Mouse (Mus musculus): ENCODE results near the gene Fubp1. TPM values are rescaled to one million over a fixed set of nuclear protein-coding genes. Genes with fewer than 3 reads are reported as not detected.
A peak's percentile ranks its signal among the peaks of the same experiment; 100 is the strongest.
"Not testable (repeated sequence)": the region's sequence is repeated elsewhere in the genome, so short reads cannot be mapped to it uniquely, and the experiment has no call there.

Gene Fubp1
- polyA plus RNA-seq, 1 experiment from 2014 or later: 416 TPM

DNA sequence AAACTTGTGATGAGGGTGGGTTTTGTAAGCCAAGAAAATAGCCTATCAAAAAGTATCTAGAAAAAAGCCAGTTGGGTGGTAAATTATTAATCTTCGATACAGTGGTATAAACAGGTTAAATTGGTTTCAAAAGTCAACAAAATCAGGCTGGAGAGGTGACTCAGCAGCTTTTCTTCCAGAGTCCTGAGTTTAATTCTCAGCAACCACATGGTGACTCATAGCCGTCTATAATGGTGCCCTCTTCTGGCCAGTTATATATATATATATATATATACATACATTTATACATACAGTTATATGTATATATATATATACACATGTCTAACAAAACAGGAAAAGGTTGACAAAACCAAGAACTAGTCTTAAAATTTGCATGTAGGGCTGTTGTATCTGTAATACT, 28.6 kb downstream of the Fubp1 start:
- Histone ChIP-seq H3K27ac (no peak overlapping the region), H3K4me2 (no peak overlapping the region), H3K4me1 (replicated peaks) (no peaks in the 10 kb centered on the region), H3K4me3 (replicated peaks) (no peak overlapping the region), H3K36me3 (peaks cover 50% of the 10 kb centered on the region), H3K27me3 (no peaks in the 10 kb centered on the region), H3K9ac (replicated peaks) (no peak overlapping the region), H3K9me3 (no peaks in the 10 kb centered on the region)
- WGBS: 69% methylated on average over 2 of the region's 2 CpGs
- no peak for ATAC-seq (ENCODE audit: insufficient number of reproducible peaks, insufficient read depth, low FRiP score, low TSS enrichment, low read depth)

DNA sequence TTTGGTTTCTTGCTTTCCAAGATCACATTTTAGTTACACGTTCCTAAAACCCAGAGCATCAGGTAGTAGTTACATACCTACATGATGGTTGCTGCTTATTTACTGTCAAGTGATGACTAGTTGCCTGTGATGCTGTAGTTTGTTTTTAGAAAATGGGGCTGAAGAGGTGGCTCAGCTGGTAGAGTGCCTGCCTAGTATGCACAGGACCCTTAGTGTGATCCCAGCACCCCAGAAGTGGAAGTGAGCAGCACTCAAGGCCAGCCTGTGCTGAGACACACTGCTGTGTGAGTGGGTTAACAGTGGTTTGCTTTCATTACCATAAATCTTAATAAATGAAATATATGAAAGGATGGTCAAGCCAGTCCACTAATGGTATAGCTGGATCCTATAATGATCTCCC, 29.4 kb downstream of the Fubp1 start:
- Histone ChIP-seq H3K4me3 (replicated peaks) (no peak overlapping the region), H3K9ac (replicated peaks) (no peak overlapping the region), H3K4me2 (no peak overlapping the region), H3K4me1 (replicated peaks) (no peaks in the 10 kb centered on the region), H3K27me3 (no peaks in the 10 kb centered on the region), H3K36me3 (peaks cover 43% of the 10 kb centered on the region), H3K27ac (no peak overlapping the region), H3K9me3 (no peaks in the 10 kb centered on the region)
- no peak for ATAC-seq (ENCODE audit: insufficient number of reproducible peaks, insufficient read depth, low FRiP score, low TSS enrichment, low read depth)
- 94% methylated on average over 1 of the region's 1 CpGs for WGBS

DNA sequence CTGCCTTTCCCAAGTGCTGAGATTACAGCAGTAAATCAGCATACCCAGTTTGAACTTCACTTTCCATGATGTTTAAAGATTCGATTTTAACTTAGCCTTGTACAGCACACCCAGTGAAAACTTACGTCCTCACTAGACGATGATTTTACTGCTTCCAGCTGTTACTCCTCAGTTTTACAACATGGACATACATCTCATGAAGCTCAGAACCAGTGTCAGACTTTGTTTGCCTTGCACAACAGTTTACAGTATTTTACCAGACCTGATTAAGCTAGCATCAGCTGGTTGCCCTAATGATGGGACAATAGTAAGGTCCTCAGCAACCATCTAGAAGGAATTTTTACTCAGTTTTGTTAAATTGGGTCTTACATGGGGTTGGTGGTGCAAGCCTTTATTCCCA, 30.9 kb downstream of the Fubp1 start:
- WGBS: 47% methylated on average over 3 of the region's 3 CpGs
- no peak for ATAC-seq (ENCODE audit: insufficient number of reproducible peaks, insufficient read depth, low FRiP score, low TSS enrichment, low read depth)
- Histone ChIP-seq H3K4me3 (replicated peaks) (no peak overlapping the region), H3K27ac (no peak overlapping the region), H3K27me3 (no peaks in the 10 kb centered on the region), H3K9ac (replicated peaks) (no peak overlapping the region), H3K9me3 (no peaks in the 10 kb centered on the region; the same call in 1 of the 2 replicates), H3K4me2 (no peak overlapping the region), H3K36me3 (peaks cover 33% of the 10 kb centered on the region), H3K4me1 (replicated peaks) (no peaks in the 10 kb centered on the region)

DNA sequence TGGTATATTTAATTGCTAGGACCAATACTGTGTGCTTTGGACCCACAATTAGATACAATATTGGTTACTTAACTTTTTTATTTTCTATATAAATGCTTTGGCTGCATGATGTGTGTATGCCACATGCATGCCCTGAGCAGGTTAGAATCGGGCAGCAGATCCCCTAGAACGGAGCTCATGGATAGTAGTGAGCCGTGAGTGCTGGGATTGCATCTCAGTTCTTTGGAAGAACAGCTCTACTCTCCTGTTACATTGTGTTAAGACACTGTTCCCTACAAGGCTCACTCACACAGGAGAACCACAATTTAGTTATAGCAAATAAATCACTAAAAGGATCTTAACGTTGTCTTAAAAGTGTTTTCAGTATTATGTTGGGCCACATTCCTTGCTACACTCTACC, 33.1 kb downstream of the Fubp1 start:
- no peaks in the 10 kb centered on the region for H3K27me3 ChIP-seq

DNA sequence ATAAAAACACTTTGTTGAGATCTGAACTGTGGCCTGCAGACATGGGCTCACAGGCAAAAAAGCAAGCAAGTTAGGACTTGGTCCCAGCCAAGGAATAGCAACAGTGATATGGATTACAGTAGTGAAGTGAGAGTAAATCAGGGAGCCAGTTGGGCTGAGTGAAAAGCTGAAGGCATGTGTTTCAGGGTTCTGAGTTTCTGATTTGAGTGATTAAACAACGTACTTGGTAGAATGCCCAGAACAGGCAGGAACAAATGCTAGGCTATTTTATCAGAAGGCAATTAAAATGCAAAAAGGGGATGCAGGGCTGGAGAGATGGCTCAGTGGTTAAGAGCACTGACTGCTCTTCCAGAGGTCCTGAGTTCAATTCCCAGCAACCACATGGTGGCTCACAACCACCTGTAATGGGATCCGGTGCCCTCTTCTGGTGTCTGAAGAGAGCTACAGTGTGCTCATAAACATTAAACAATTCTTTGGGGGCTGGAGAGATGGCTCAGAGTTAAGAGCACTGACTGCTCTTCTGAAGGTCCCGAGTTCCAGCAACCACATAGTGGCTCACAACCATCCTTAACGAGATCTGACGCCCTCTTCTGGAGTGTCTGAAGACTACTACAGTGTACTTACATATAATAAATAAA, 35.2 kb downstream of the Fubp1 start:
- Histone ChIP-seq H3K4me3 (replicated peaks) (no peak overlapping the region), H3K4me2 (no peak overlapping the region), H3K36me3 (peaks cover 5% of the 10 kb centered on the region), H3K9me3 (no peaks in the 10 kb centered on the region; the same call in 1 of the 2 replicates), H3K27me3 (no peaks in the 10 kb centered on the region), H3K4me1 (replicated peaks) (no peaks in the 10 kb centered on the region), H3K9ac (replicated peaks) (no peak overlapping the region), H3K27ac (no peak overlapping the region)
- no peak; the same call in 1 of the 2 replicates for ATAC-seq (ENCODE audit: insufficient number of reproducible peaks, insufficient read depth, low FRiP score, low TSS enrichment, low read depth)
- WGBS: 83% methylated on average over 5 of the region's 5 CpGs

More for the DNA sequence above, 33.1 kb downstream of the Fubp1 start:
- Histone ChIP-seq H3K27ac (no peak overlapping the region), H3K4me3 (replicated peaks) (no peak overlapping the region), H3K4me1 (replicated peaks) (no peaks in the 10 kb centered on the region), H3K9me3 (no peaks in the 10 kb centered on the region; the same call in 1 of the 2 replicates), H3K9ac (replicated peaks) (no peak overlapping the region), H3K4me2 (no peak overlapping the region), H3K36me3 (peaks cover 18% of the 10 kb centered on the region)
- WGBS: 81% methylated on average over 4 of the region's 4 CpGs
- ATAC-seq (ENCODE audit: insufficient number of reproducible peaks, insufficient read depth, low FRiP score, low TSS enrichment, low read depth): no peak

DNA sequence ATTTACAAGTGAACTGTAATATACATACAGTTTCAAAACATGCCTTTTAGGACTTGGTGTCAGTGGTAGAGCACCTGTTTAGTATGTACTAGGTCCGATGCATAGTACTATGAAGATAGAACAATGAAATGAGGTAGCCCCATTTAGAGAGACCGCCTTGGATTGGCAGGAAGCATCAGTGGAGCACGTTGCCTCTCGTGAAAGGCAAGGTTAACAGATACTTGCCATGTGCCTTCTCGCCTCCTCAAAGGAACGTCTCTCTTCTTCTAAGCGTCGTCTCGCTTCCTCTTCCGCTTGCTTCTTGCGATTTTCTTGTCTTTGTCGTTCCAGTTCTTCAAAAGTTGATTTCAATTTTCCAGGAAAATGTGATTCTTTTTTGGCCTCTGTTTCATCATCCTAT, 37.5 kb downstream of the Fubp1 start:
- no peaks in the 10 kb centered on the region for H3K36me3 ChIP-seq
- ATAC-seq (ENCODE audit: insufficient number of reproducible peaks, insufficient read depth, low FRiP score, low TSS enrichment, low read depth): no peak
- H3K4me2 ChIP-seq: no peak overlapping the region
- H3K27ac ChIP-seq: no peak overlapping the region
- no peak overlapping the region for H3K4me3 ChIP-seq (replicated peaks)
- WGBS: 86% methylated on average over 12 of the region's 12 CpGs
- no peaks in the 10 kb centered on the region for H3K27me3 ChIP-seq
- H3K4me1 ChIP-seq (replicated peaks): no peaks in the 10 kb centered on the region
- no peaks in the 10 kb centered on the region; the same call in 1 of the 2 replicates for H3K9me3 ChIP-seq
- no peak overlapping the region for H3K9ac ChIP-seq (replicated peaks)

DNA sequence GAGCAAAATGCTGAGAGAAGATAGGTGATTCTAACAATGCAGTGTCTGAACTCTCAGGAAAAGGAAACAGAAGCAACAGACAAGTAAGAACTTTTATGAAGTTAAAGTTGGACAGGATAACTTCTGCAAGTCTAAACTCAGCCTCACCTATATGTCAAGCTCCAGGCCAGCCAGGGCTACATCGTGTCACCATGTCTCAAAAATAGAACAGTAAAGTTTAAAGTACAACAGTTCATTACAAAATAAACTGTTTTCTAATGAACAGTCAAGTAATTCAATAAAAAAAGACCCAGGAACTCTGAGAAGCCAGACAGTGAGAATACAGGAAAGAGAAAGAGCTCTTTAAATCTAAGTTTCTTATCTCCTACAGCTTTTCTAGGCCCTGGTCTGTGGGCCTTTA, 40.3 kb downstream of the Fubp1 start:
- no peak overlapping the region for H3K4me3 ChIP-seq (replicated peaks)
- H3K4me1 ChIP-seq (replicated peaks): no peaks in the 10 kb centered on the region
- H3K27ac ChIP-seq: no peak overlapping the region
- ATAC-seq (ENCODE audit: insufficient number of reproducible peaks, insufficient read depth, low FRiP score, low TSS enrichment, low read depth): no peak
- H3K9ac ChIP-seq (replicated peaks): no peak overlapping the region
- no peaks in the 10 kb centered on the region; the same call in 1 of the 2 replicates for H3K9me3 ChIP-seq
- no peaks in the 10 kb centered on the region for H3K27me3 ChIP-seq
- 87% methylated on average over 1 of the region's 1 CpGs for WGBS
- H3K4me2 ChIP-seq: no peak overlapping the region
- H3K36me3 ChIP-seq: no peaks in the 10 kb centered on the region

DNA sequence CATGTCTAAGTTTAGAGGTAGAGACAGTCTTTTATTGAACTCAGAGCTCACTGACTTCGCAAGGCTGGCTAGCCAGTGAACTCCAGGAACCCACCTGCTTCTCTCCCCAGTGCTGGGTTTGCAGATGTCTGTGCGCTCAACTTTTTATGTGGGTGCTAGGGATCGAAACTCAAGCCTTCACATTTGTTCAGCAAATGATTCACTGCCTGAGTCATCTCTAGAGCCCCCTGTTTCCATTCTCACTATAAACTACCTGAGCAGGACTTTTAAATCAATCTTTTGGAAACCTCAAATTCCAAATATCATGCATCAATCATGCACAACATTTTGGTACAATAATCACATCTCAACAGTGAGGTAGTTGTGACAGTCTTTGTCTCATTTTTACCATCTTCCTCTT, 47.3 kb downstream of the Fubp1 start:
- no peak overlapping the region for H3K9ac ChIP-seq (replicated peaks)
- H3K27ac ChIP-seq: no peak overlapping the region
- no peak for ATAC-seq (ENCODE audit: insufficient number of reproducible peaks, insufficient read depth, low FRiP score, low TSS enrichment, low read depth)
- H3K9me3 ChIP-seq: no peaks in the 10 kb centered on the region
- no peak overlapping the region for H3K4me2 ChIP-seq
- no peaks in the 10 kb centered on the region for H3K36me3 ChIP-seq
- H3K4me3 ChIP-seq (replicated peaks): no peak overlapping the region
- 0 out of 2 replicates have a peak, but pooled peaks cover 3% of the 10 kb centered on the region for H3K27me3 ChIP-seq
- 78% methylated on average over 3 of the region's 3 CpGs for WGBS
- 0 out of 2 replicates have a peak, but pooled peaks cover 11% of the 10 kb centered on the region for H3K4me1 ChIP-seq (replicated peaks)

DNA sequence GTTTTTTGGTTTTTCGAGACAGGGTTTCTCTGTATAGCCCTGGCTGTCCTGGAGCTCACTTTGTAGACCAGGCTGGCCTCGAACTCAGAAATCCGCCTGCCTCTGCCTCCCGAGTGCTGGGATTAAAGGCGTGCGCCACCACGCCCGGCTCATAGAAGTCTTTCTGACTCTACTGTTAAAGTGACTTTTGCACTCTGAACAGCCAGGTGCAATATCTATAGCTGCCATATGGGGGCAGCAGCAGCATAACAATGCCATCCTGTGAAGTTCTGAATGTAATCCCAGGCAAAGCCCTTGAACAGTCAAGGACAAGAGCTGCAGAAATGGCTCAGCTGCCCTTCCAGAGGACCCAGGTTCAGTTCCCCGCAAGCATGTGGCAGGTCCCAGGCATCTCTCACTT, 49.2 kb downstream of the Fubp1 start:
- ATAC-seq (ENCODE audit: insufficient number of reproducible peaks, insufficient read depth, low FRiP score, low TSS enrichment, low read depth): 0 out of 2 replicates have a peak, but pooled peaks have one; percentile 39
- 48% methylated on average over 8 of the region's 9 CpGs for WGBS

DNA sequence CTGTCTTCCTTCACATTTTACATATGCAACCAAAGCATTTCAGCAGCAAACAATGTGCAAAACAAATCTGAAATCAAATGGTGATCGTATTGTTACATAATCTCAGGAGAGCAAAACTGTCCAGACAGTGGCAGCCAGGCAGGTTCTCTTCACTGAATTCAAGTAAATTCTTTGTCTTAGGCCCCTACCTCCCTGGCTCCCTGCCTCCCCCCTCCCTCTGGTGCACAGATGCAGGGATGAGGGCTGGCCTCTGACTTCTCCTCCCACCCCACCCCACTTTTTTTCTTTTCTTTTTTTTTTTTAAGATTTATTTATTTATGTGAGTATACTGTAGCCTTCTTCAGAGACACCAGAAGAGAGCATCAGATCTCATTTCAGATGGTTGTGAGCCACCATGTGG, 50.1 kb downstream of the Fubp1 start:
- Histone ChIP-seq H3K36me3 (no peaks in the 10 kb centered on the region), H3K27ac (no peak overlapping the region), H3K9me3 (no peaks in the 10 kb centered on the region), H3K27me3 (peaks cover 11% of the 10 kb centered on the region), H3K4me3 (replicated peaks) (no peak overlapping the region), H3K9ac (replicated peaks) (no peak overlapping the region), H3K4me1 (replicated peaks) (peaks cover 11% of the 10 kb centered on the region), H3K4me2 (no peak overlapping the region)
- WGBS: 94% methylated on average over 1 of the region's 1 CpGs
- ATAC-seq (ENCODE audit: insufficient number of reproducible peaks, insufficient read depth, low FRiP score, low TSS enrichment, low read depth): no peak

More for the DNA sequence above, 49.2 kb downstream of the Fubp1 start:
- H3K9ac ChIP-seq (replicated peaks); H3K9me3 ChIP-seq; H3K36me3 ChIP-seq; H3K4me3 ChIP-seq (replicated peaks); H3K27me3 ChIP-seq; H3K27ac ChIP-seq; H3K4me2 ChIP-seq: not testable (repeated sequence)
- H3K4me1 ChIP-seq (replicated peaks): peaks cover 11% of the 10 kb centered on the region; the same call in 1 of the 2 replicates

DNA sequence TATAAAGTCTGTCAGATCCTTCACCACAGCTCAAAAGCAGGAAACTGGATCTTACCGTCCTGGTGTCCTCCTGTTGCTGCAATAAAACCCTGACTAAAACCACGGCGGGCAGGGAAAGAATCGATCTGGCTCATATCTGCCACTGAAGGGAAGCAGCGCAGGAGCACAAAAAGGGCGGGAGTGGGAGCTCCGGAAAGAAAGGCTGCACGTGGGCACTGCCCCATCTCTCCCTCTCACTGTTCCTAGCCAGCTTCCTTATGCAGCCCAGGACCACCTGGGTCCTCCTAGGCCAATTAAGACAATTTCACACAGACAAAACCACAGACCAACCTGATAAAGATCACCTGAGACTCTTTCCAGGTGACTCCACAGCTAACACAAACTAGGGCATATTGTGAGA, 51.2 kb downstream of the Fubp1 start:
- peaks cover 12% of the 10 kb centered on the region for H3K27me3 ChIP-seq
- H3K4me3 ChIP-seq (replicated peaks): no peak overlapping the region
- H3K36me3 ChIP-seq: no peaks in the 10 kb centered on the region
- H3K4me1 ChIP-seq (replicated peaks): peaks cover 18% of the 10 kb centered on the region
- no peak overlapping the region for H3K4me2 ChIP-seq
- H3K9ac ChIP-seq (replicated peaks): no peak overlapping the region
- no peak for ATAC-seq (ENCODE audit: insufficient number of reproducible peaks, insufficient read depth, low FRiP score, low TSS enrichment, low read depth)
- H3K9me3 ChIP-seq: no peaks in the 10 kb centered on the region
- no peak overlapping the region for H3K27ac ChIP-seq
- WGBS: 47% methylated on average over 8 of the region's 8 CpGs

DNA sequence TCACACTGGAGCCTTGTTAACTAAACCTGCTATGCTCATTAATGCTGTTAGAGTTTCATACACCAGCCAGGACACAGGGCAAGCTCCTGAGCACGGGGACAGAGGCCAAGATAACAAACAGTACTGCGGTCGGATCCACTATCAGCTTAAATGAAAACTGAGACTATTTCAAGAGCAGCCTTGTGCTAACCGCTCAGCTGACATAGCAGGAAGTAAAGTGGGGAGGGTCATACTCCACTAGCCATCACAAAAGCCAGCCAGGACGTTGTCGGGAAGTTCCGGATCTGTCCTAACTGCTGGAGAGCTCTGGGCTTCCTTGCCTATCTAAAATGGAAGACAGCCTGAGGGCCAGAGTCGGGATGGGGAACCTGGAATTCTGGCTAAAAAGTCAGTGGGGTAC, 51.7 kb downstream of the Fubp1 start:
- H3K4me3 ChIP-seq (replicated peaks): no peak overlapping the region
- no peak overlapping the region for H3K27ac ChIP-seq
- ATAC-seq (ENCODE audit: insufficient number of reproducible peaks, insufficient read depth, low FRiP score, low TSS enrichment, low read depth): no peak
- WGBS: 57% methylated on average over 8 of the region's 8 CpGs
- no peaks in the 10 kb centered on the region for H3K9me3 ChIP-seq
- peaks cover 21% of the 10 kb centered on the region for H3K4me1 ChIP-seq (replicated peaks)
- H3K4me2 ChIP-seq: no peak overlapping the region
- H3K9ac ChIP-seq (replicated peaks): no peak overlapping the region
- no peaks in the 10 kb centered on the region for H3K36me3 ChIP-seq
- H3K27me3 ChIP-seq: peaks cover 16% of the 10 kb centered on the region
